Mouse (Mus musculus): ENCODE measurements at regions not wholly inside any gene's neighbourhood (a gene's known extent, or its start where the extent isn't known, plus 50 kb on each side); places are given as distances from the start of the nearest gene placed in this dataset.

DNA sequence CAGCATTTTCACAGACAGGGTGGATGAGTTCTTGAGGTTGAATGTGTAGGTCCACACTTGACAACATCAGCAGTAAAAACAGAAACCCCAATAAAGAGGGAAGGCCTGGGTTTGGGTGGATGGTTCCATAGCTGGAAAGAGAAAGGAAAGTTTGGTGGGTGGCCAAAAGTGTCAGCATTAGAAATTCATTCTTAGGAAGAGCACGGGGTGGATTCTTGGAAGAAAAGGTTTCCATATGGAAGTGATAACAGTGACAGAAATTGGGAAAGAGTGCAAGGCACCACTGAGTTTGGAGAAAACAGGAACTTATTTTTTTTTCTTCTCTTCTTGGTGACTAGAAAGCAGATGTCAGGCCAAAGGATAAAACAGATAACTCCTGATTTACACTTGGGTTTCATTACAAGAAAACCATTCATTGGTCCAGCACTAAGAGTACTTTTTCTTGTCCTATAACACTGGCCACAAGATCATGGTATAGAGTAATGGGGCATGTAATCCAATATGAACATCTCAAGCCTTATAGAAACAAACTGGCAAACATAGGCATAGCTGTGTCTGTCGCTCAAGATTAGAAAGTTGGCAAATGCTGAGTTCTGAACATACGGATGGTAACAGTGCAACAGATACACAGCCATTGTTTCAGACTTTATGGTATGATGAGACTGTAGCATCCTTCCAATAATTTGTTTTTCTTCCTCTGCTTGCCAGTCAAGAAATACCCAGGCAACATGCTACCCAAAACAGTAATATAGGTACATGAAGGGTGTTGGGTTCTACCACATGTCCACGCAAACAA lies 209.7 kb upstream of the Pard3b start:
- H3K4me1 ChIP-seq (replicated peaks), result no peaks in the 10 kb centered on the region
- 66% methylated on average over 4 of the region's 4 CpGs for WGBS (ENCODE audit: insufficient replicate concordance)

DNA sequence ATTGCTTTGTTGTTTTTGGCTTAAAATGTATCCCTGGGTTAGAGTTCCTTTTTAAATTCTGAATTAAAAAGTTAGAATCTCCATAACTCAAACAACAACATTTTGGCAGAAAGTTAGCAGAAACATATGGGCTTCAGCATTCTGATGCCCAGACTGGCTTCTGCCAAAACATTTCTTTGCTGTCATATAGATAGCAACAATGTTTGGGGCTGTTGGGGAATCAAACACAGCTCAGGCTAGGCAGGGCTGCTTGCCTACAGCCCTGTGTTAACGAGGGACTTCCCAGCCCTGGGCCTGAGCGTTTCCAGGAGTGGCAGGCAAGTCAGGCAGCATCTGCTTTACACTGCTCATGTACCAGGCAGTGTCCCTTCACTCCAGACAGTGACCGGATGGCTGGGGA lies 201.0 kb upstream of the Pard3b start:
- Histone ChIP-seq H3K36me3 (replicated peaks) (no peaks in the 10 kb centered on the region), H3K9me3 (replicated peaks) (no peaks in the 10 kb centered on the region), H3K27ac (replicated peaks) (no peak overlapping the region), H3K27me3 (no peaks in the 10 kb centered on the region), H3K9ac (no peak overlapping the region), H3K4me3 (replicated peaks) (no peak overlapping the region), H3K4me1 (replicated peaks) (no peaks in the 10 kb centered on the region), H3K4me2 (no peak overlapping the region)
- no peak for ATAC-seq (ENCODE audit: insufficient read depth)
- 34% methylated on average over 3 of the region's 3 CpGs for WGBS (ENCODE audit: insufficient replicate concordance)

More for the DNA sequence above, 209.7 kb upstream of the Pard3b start:
- Histone ChIP-seq H3K9me3 (replicated peaks) (no peaks in the 10 kb centered on the region), H3K4me3 (replicated peaks) (no peak overlapping the region), H3K36me3 (replicated peaks) (no peaks in the 10 kb centered on the region), H3K4me2 (no peak overlapping the region), H3K9ac (no peak overlapping the region), H3K27me3 (no peaks in the 10 kb centered on the region), H3K27ac (replicated peaks) (no peak overlapping the region)
- ATAC-seq (ENCODE audit: insufficient read depth), result no peak

DNA sequence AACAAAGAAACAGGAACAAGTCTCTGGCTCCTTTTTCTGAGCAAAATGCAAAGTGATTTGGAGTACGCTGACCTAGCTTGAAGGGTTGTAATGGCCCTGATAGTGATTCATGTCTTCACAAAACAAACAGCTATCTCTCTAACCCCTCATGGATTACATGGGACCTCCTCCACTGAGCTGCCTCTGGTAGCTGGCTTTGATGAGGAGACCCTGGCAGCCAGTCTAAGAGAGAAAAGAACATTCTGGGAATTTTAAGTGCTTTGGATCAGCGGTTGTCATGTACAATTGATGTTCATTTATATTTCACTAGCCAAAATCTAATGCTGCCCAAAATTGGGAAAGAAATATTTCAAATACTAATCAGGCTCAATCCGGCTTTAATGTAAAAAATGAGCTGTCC lies 177.2 kb upstream of the Pard3b start:
- H3K4me1 ChIP-seq (replicated peaks), result no peaks in the 10 kb centered on the region
- no peaks in the 10 kb centered on the region for H3K9me3 ChIP-seq (replicated peaks)
- no peak overlapping the region for H3K27ac ChIP-seq (replicated peaks)
- H3K36me3 ChIP-seq (replicated peaks), result no peaks in the 10 kb centered on the region
- no peak overlapping the region for H3K9ac ChIP-seq
- 61% methylated on average over 3 of the region's 3 CpGs for WGBS (ENCODE audit: insufficient replicate concordance)
- no peak overlapping the region for H3K4me2 ChIP-seq
- ATAC-seq (ENCODE audit: insufficient read depth), result no peak
- H3K4me3 ChIP-seq (replicated peaks), result no peak overlapping the region
- no peaks in the 10 kb centered on the region for H3K27me3 ChIP-seq

DNA sequence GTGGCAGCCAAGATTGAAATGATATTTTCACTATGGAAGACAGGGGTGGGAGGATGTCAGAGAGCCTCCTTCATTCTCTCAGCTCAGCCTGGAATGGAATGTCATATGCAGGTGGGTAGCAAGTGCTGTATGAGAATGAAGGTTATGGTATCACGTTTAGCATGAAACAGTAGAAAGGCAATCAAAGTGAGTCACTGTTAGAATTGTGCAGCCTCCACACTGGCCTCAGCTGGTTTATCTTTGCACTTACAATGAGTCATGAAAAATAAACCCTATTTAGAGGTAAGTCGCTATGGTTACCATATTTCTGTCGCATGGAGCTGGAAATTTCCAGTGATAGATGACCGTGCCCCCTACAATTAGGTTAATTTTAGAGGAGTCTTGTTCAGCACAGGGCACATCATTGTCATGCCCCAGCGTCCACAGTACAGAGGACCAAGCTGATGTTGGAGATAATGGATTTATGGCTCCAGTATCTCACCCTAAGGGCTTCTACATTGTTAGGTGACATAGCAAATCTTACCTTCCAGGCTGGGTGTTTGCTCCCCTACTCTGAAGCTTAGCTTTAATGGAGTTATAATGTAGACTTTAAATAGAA lies 167.9 kb upstream of the Pard3b start:
- Histone ChIP-seq H3K36me3 (replicated peaks) (no peaks in the 10 kb centered on the region), H3K27me3 (no peaks in the 10 kb centered on the region), H3K4me2 (no peak overlapping the region), H3K27ac (replicated peaks) (no peak overlapping the region), H3K9ac (no peak overlapping the region), H3K4me3 (replicated peaks) (no peak overlapping the region), H3K9me3 (replicated peaks) (no peaks in the 10 kb centered on the region), H3K4me1 (replicated peaks) (no peaks in the 10 kb centered on the region)
- 57% methylated on average over 5 of the region's 5 CpGs for WGBS (ENCODE audit: insufficient replicate concordance)
- no peak for ATAC-seq (ENCODE audit: insufficient read depth)

DNA sequence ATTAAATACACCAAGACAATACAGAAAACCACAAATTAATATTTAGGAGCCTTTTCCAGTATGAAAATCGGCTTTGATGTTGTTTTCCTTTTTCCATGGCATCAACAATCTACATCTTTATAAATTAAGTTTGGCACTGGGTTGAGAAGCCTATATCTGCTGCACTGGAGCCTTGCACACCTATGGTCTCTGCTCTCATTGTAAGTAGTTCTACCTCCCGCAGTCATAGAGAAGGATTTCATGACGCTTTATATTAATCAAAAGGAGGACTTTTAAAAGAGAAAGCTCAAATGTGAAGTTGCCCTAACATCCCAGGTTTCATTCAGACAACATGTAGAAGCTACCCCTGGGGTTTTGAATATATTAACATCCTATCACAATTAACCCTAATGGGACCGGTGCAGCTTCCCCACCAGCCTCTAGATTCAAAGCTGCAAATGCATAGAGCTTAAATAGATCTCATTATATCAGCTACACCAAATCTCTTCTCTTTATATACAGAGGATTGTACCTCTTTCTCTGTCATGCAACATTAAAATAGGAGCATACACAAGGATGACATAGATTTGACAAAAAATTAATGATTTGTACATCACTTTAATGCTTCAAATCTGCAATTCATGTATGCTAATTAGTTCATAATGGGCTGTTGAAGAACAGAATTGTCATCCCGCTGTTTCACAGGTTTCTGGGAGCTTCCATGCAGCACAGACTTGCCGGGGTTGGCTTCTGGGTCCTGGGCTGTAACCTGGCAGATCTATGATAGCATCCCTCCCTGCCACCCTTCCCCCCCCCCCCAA lies 166.6 kb upstream of the Pard3b start:
- no peaks in the 10 kb centered on the region for H3K4me1 ChIP-seq (replicated peaks)
- 64% methylated on average over 6 of the region's 6 CpGs for WGBS (ENCODE audit: insufficient replicate concordance)
- ATAC-seq (ENCODE audit: insufficient read depth), result no peak
- no peak overlapping the region for H3K9ac ChIP-seq
- H3K9me3 ChIP-seq (replicated peaks), result no peaks in the 10 kb centered on the region
- H3K36me3 ChIP-seq (replicated peaks), result no peaks in the 10 kb centered on the region
- H3K4me2 ChIP-seq, result no peak overlapping the region
- no peak overlapping the region for H3K27ac ChIP-seq (replicated peaks)
- H3K27me3 ChIP-seq, result no peaks in the 10 kb centered on the region
- no peak overlapping the region for H3K4me3 ChIP-seq (replicated peaks)

DNA sequence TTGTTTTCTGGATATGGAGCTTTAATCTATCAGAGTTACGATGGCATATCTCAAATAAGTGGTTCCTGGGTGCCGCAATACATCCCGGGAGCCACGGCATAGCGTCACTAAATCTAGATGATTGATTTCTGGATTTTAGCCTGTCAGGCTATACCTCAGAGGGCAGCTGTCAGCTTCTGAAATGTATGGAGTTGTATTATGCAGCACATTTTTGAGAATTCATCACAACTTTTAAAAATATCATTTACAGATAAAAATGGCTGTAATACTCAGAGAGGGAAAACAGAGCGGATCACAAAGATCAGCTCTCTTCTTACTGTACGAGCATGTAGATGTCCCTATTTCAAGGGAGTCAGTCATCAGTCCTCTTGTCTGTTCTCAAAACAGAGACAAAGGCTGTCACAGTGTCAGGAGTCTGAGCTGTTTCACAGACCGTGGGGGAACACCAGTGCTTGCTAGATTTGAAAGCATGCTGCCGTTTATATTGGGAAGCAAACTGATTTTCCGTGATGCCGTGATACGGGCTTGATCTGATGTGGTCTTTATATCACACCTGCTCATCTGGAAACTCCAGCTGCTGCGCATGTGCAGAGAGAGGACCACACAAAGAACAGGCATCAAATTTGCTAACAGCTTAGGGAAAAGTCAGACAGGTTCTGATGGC lies 165.9 kb upstream of the Pard3b start:
- Histone ChIP-seq H3K4me2 (no peak overlapping the region), H3K9ac (no peak overlapping the region), H3K27ac (replicated peaks) (no peak overlapping the region), H3K27me3 (no peaks in the 10 kb centered on the region), H3K36me3 (replicated peaks) (no peaks in the 10 kb centered on the region), H3K4me1 (replicated peaks) (no peaks in the 10 kb centered on the region), H3K9me3 (replicated peaks) (no peaks in the 10 kb centered on the region), H3K4me3 (replicated peaks) (no peak overlapping the region)
- ATAC-seq (ENCODE audit: insufficient read depth), result no peak
- 73% methylated on average over 13 of the region's 13 CpGs for WGBS (ENCODE audit: insufficient replicate concordance)

DNA sequence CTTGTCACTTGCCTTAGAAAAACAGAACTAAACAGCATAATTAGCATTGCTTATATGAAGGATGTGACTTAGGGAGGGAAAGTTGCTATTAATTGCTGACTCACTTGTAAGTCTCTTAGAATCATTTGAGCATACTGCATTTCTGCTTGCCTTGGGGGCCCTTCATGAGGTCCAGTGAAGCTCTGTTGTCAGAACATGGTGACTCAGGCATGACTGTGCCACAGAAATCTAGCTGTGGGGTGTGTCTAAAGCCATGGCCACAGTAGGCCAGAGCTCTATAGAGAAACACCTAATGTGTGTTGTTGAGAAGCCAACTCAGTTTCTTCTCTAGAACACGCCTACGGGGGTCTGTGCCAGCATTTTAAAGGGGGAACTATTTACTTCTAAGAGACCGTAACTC lies 153.2 kb upstream of the Pard3b start:
- no peak overlapping the region for H3K4me3 ChIP-seq (replicated peaks)
- no peak for ATAC-seq (ENCODE audit: insufficient read depth)
- H3K36me3 ChIP-seq (replicated peaks), result no peaks in the 10 kb centered on the region
- H3K4me1 ChIP-seq (replicated peaks), result no peaks in the 10 kb centered on the region
- H3K27ac ChIP-seq (replicated peaks), result no peak overlapping the region
- no peaks in the 10 kb centered on the region for H3K9me3 ChIP-seq (replicated peaks)
- WGBS (ENCODE audit: insufficient replicate concordance), result 72% methylated on average over 3 of the region's 3 CpGs
- H3K9ac ChIP-seq, result no peak overlapping the region
- no peaks in the 10 kb centered on the region for H3K27me3 ChIP-seq
- H3K4me2 ChIP-seq, result no peak overlapping the region

DNA sequence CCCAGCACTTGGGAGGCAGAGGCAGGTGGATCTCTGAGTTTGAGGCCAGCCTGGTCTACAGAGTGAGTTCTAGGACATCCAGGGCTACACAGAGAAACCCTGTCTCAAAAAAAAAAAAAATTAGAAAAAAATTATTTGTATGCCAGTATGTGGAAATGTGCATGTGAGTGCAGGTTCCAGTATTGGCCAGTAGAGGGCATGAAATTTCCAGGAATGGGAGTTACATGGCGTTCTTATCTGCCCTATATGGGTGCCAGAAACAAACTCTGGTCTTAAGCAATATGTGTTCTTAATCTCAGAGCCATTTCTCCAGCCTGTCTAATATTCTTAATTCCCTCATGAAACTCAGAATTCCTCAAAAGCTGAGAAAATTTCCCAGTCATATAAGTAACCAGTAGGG lies 113.7 kb upstream of the Pard3b start:
- ATAC-seq (ENCODE audit: insufficient read depth), result no peak
- Histone ChIP-seq H3K9me3 (replicated peaks) (no peaks in the 10 kb centered on the region), H3K9ac (no peak overlapping the region), H3K4me3 (replicated peaks) (no peak overlapping the region), H3K4me1 (replicated peaks) (no peaks in the 10 kb centered on the region), H3K27ac (replicated peaks) (no peak overlapping the region), H3K27me3 (no peaks in the 10 kb centered on the region), H3K4me2 (no peak overlapping the region), H3K36me3 (replicated peaks) (no peaks in the 10 kb centered on the region)
- 44% methylated on average over 1 of the region's 1 CpGs for WGBS (ENCODE audit: insufficient replicate concordance)

DNA sequence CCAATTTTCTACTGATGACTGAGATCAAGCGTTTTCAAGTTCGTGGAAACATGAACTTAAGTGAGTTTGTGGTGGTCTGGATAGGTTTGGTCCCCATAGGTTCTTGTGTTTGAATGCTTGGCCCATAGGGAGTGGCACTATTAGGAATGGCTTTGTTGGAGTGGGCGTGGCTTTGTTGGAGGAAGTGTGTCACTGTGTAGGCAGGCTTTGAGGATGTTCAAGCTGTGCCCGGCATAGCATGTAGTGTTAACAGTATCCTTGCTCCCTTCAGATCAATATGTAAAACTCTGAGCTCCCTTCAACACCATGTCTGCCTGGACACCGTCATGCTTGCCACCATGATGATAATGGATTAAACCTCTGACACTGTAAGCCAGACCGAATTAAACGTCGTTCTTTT lies 112.7 kb upstream of the Pard3b start:
- H3K4me2 ChIP-seq, result no peak overlapping the region
- no peaks in the 10 kb centered on the region for H3K4me1 ChIP-seq (replicated peaks)
- no peak overlapping the region for H3K9ac ChIP-seq
- no peak overlapping the region for H3K4me3 ChIP-seq (replicated peaks)
- 73% methylated on average over 8 of the region's 8 CpGs for WGBS (ENCODE audit: insufficient replicate concordance)
- no peak overlapping the region for H3K27ac ChIP-seq (replicated peaks)
- no peaks in the 10 kb centered on the region for H3K27me3 ChIP-seq
- H3K9me3 ChIP-seq (replicated peaks), result no peaks in the 10 kb centered on the region
- H3K36me3 ChIP-seq (replicated peaks), result no peaks in the 10 kb centered on the region
- ATAC-seq (ENCODE audit: insufficient read depth), result no peak

DNA sequence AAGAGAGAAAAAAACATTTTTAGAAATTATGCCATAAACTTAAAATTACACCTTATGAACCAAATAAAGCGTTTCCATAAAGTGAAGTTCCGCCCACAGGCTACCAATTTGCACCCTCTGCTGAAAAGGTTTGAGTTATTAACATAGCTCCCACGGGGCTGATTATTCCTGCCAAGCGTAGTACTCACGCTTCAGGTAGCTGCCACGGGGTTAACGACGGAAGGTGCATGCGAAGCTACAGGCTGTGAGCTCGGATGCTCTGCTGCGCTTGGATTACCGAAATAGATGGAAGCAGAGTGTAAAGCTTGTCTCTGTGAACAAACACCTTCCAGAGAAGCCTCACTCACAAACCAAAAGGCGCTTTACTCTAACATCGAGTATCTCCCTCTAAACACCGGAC lies 109.9 kb upstream of the Pard3b start:
- H3K36me3 ChIP-seq (replicated peaks), result no peaks in the 10 kb centered on the region
- H3K27me3 ChIP-seq, result no peaks in the 10 kb centered on the region
- H3K4me1 ChIP-seq (replicated peaks), result no peaks in the 10 kb centered on the region
- H3K27ac ChIP-seq (replicated peaks), result no peak overlapping the region
- no peak overlapping the region for H3K4me3 ChIP-seq (replicated peaks)
- no peak overlapping the region for H3K4me2 ChIP-seq
- ATAC-seq (ENCODE audit: insufficient read depth), result no peak
- 77% methylated on average over 15 of the region's 15 CpGs for WGBS (ENCODE audit: insufficient replicate concordance)
- H3K9ac ChIP-seq, result no peak overlapping the region
- no peaks in the 10 kb centered on the region for H3K9me3 ChIP-seq (replicated peaks)

DNA sequence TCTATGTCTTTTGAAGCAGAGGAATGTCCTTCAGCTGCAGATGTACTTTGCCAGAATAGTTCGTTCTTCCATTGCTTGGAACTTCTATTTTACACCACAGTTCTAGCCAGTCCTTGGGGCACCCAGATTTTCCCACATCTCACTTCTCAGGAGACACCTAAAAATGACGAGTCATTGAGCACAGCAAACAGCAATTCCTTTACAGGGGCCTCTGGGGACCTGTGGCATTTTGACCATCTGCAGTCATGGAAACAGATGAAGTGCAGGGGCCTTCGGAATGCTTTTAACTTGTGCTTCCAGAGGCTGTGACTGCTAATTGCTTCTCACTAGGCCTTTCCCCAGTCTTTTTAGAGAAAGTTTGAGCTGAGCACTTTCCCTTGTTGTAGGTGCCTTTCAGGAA lies 108.5 kb upstream of the Pard3b start:
- ATAC-seq (ENCODE audit: insufficient read depth), result no peak
- H3K27ac ChIP-seq (replicated peaks), result no peak overlapping the region
- H3K9me3 ChIP-seq (replicated peaks), result no peaks in the 10 kb centered on the region
- no peak overlapping the region for H3K4me3 ChIP-seq (replicated peaks)
- no peaks in the 10 kb centered on the region for H3K27me3 ChIP-seq
- WGBS (ENCODE audit: insufficient replicate concordance), result 28% methylated on average over 3 of the region's 3 CpGs
- no peak overlapping the region for H3K9ac ChIP-seq
- H3K36me3 ChIP-seq (replicated peaks), result no peaks in the 10 kb centered on the region
- no peak overlapping the region for H3K4me2 ChIP-seq
- H3K4me1 ChIP-seq (replicated peaks), result no peaks in the 10 kb centered on the region

All from liver, embryonic 15.5 days (tissue).